Mouse (Mus musculus): ENCODE results near the gene Crispld2.

Crispld2 gene

DNA sequence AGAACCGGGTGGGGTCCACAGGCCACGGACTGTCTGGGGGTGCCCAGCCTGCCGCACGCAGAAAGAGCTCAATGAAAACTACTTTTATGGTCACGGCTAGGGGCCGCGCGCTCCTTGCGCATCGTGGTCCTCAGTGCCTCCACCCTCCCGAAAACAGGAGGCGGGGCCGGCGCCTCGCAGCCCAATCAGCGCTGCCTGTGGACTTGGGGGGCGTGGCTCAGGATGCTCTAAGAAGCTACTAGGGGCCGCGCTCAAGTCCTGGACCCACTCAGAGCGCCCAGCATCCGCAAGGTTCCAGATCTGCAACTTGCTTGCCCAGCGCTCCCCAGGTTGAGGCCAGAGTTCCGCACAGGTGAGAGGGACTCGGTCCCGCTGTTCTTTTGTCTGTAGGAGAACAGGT, at the start of gene Crispld2:
TSS of gene Crispld2 (plus strand) at position 190 of the 400 bp plus-strand sequence.
- in situ Hi-C loops (cut with MboI): no loop called here

- in situ Hi-C loops (cut with MboI): no loop called here
Measured at GRCm38 (mm10) chr8:119943616-119944015, 48.6 kb upstream of the Crispld2 start.

DNA sequence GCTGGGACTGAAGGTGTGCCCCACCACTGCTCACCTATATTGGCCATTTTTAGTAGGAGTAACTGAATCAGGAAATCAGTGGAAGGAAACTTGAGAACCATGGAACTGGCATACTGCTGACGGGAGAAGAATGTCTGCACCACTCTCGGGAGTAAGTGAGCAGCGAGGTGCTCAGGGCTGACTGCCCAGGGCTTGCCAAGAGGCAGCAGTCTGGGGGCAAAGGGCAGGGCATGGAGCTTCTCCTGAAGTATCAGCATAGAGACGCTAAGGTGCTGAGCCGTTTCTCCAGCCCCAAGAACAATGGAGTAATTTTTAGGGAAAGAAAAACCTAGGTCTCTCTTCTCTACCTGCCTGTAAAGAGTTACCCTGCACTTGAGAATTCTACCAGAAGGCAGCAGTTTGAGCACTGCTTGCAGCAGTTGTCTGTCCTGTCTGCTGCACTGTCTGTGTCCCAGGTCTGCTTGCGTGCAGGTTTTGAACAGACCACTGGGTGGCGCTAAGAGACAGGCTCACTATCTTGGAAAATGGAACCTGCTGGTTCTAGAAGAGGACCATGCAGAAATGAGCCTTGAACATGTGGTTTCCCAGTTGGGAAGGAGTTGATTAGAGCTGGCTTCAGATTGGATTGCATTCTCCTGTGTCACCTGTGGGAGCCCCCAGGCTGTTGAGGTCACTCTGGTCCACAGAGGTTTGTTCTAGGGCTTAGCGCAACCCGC, 48.0 kb upstream of the Crispld2 start:
- in situ Hi-C loops (cut with MboI): no loop called here

GRCm38 (mm10) chr8:119946326-119946865, 45.8 kb upstream of the Crispld2 start:
- in situ Hi-C loops (cut with MboI): no loop called here

DNA sequence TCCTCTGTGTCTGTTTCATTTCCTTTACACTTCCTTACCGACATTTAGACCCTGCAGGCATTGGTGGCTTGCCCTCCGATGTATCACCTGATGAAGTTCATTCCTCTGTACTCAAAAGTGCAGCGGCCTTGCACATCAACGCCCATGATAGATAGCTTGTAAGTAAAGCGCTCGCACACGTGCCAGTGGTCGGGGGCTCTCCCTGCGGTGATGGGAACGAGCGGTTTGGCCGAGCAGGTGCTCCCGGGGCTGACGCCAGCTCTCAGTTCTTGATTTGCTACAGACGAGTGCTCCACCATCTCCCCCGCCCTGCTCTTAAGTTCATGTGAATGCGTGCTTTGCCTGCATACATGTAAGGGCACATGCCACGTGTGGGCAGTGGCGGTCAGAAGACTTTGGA, 44.6 kb upstream of the Crispld2 start:
- in situ Hi-C loops (cut with MboI): no loop called here

DNA sequence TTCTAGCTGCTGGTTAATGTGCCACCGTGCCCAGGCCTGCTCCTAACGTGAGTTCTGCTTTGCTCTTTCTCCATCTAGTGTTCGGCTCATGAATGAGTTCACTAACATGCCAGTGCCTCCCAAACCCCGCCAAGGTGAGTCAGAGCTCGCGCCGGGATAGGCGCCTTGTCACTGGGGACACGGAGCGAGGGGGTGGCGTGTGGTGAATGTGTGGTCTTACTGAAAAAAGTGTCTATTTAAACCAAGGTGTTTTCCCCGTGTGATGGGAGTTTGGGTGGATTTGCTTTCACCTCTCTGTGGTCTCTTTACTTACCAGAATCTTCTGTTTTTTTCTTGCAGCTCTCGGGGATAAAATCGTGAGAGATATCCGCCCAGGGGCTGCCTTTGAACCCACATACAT, 43.9 kb upstream of the Crispld2 start:
- in situ Hi-C loops (cut with MboI): no loop called here

DNA sequence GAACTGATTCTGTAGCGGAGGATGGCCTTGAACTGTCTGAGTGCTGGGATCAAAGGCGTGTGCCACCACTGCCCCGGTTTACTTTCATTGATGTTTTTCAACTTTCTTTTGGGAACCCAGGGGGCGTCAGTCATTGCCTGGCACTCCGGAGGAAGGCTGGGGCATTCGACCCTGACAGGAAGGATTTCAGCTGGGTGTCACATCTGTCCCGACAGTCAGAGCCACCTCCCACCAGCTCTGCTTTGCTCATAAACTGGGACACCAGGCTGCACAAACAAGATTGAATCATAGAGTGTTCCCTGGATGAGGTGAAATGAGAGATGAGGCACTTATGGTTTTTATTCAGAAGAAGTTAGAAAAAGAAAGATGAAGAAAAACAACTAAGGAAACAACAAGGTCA, 40.0 kb upstream of the Crispld2 start:
- in situ Hi-C loops (cut with MboI): no loop called here

DNA sequence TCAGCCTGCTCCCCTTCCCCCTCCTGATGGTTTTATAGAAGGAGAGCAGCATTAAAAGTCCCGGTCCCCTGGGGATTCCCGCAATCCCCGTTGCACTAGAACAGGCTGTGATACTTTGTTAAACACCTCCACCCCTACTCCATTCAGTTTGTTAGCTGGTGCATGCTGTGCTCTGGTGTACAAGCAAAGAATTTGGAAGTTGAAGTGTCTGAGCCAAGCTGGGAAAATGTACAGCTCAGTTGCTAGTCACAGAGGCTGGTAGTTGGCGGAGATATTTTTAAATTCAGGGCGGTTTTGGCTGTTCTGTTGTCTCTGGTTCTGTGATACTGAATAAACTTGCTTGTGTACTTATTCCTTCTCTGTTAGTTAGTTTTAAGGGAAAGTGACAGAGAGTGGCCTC, 39.5 kb upstream of the Crispld2 start:
- in situ Hi-C loops (cut with MboI): no loop called here

- in situ Hi-C loops (cut with MboI): no loop called here
Measured at GRCm38 (mm10) chr8:119955333-119955732, 36.9 kb upstream of the Crispld2 start.

GRCm38 (mm10) chr8:119958076-119958475, 34.2 kb upstream of the Crispld2 start:
- in situ Hi-C loops (cut with MboI): no loop called here

- in situ Hi-C loops (cut with MboI): no loop called here
Measured at GRCm38 (mm10) chr8:119960531-119961104, 31.6 kb upstream of the Crispld2 start.

DNA sequence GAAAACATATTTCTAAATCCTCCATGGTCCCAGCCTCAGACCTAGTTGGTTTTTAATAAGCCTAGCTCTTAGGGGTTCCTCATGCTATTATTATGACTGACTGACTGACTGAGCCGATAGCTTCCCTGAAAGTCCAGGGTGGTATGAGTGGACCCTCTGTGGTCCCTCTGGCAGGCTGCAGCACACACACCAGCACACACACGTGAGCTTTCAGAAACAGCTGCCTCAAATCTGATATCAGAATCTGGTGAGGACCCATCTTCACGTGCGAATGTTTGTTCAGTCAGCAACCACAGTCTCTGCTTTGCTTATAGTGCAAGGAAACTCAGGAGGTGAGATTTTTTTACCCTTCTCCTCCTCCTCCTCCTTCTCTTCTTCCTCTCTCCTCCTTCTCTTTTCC, 27.4 kb upstream of the Crispld2 start:
- in situ Hi-C loops (cut with MboI): no loop called here

GRCm38 (mm10) chr8:119967435-119967834, 24.8 kb upstream of the Crispld2 start:
- in situ Hi-C loops (cut with MboI): no loop called here

DNA sequence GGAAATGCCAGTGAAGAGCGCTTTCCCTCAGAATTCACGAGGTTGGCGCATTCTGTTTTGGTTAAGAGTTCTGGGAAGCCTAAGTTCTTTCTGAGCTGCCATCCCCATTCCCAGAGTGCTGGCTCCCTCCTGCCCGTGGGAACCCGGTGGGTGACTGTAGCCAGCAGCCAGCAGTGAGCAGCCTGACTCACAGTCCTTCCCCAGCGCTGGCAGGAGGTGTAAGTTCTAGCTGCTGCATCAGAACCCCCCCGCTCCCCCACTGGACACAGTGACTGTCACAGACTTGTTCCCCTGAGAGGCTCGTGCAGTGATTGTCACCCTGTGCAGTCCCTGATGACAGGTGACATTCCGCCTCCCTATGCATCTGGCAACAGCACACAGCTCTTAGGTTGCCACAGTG, 22.1 kb upstream of the Crispld2 start:
- in situ Hi-C loops (cut with MboI): no loop called here

DNA sequence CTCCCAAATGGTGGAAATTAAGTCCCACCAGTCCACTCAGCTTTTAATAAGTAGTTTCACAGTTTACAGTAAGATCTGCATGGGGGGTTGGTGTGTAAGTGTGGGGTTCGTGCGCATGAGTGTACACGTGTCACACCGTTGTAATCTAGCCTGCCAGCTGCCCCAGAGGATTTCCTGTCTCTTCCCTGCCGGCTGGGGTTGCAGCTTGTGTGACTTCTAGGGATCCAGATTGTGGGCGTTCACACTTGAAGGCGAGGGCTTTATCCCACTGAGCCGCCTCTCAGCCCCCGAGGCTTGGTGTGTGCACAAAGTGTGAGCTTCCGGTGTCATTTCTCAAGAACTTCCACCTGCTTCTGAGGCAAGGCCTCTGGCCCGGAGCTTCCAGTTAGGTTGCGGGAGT, 19.7 kb upstream of the Crispld2 start:
- in situ Hi-C loops (cut with MboI): no loop called here

GRCm38 (mm10) chr8:119978770-119979381, 13.4 kb upstream of the Crispld2 start:
- in situ Hi-C loops (cut with MboI): no loop called here

GRCm38 (mm10) chr8:119981253-119981652, 11.0 kb upstream of the Crispld2 start:
- in situ Hi-C loops (cut with MboI): no loop called here

DNA sequence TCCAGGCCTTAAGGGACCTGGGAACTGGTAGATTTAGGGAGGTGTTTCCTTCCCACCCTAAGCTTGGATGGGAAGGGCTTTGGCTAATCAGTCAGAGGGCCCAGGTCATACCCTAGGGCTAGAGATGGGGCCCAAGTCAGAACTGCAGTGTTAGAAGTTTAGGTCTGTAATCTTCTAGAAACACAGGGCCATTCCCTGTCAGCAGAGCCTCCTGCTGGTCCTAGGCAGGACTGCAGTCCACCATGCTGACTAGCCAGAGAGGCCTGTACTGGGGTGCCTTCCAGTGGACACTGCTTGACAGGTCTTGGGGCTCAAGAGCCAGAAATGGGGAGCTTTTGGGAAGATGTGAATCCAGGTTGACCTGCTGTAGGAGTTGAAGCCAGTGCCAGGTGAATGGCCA, 8.2 kb upstream of the Crispld2 start:
- in situ Hi-C loops (cut with MboI): no loop called here

- in situ Hi-C loops (cut with MboI): no loop called here
Measured at GRCm38 (mm10) chr8:119986174-119986573, 6.1 kb upstream of the Crispld2 start.

- in situ Hi-C loops (cut with MboI): no loop called here
Measured at GRCm38 (mm10) chr8:119988087-119988486, 4.2 kb upstream of the Crispld2 start.

DNA sequence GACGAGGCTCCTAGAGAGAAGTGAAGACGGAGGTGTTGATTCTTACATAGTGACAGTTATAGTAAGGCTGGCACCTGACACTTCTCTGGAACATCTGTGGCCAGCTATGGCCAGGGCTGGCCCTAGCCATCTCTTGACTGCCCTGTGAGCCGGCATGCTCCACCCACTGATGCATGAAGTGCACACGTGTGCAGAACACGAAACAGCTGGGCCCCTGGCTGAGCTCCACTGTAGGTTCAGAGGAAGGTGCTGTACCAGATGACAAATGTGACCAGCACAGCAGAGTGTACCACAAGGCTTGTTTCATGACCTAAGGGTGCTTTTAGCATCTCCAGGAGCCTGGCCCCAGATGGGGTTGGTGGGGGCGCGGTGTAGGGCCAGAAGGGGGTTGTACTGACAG, 1.9 kb downstream of the Crispld2 start:
- in situ Hi-C loops (cut with MboI): no loop called here

GRCm38 (mm10) chr8:119994556-119994955, 2.3 kb downstream of the Crispld2 start:
- in situ Hi-C loops (cut with MboI): no loop called here

GRCm38 (mm10) chr8:119997266-119997665, 5.0 kb downstream of the Crispld2 start:
- in situ Hi-C loops (cut with MboI): no loop called here
